Mouse (Mus musculus) kidney, postnatal 4 days (tissue): Measurements from ENCODE around the gene Eif2s3y.

ENCODE experiments used
- DNase-seq, 2 experiments: peaks; one replicate each; pipeline ENCODE4 v3.0.0; 2021; ENCODE audit warnings: mixed read lengths in 2 of 2

Gene Eif2s3y

GRCm38 (mm10) chrY:1009882-1010751, at the start of gene Eif2s3y:
Gene Eif2s3y, plus strand, starts transcription at chrY:1010543.
- DNase-seq, result peak in 1 of 2 experiments; percentile 76
